Mouse (Mus musculus) neural tube, embryonic 14.5 days (tissue): ENCODE data around the gene C1galt1. TPM values are rescaled to one million over a fixed set of nuclear protein-coding genes. Genes with fewer than 3 reads are reported as not detected.

Experiments
- ATAC-seq: fragments of 200-750 bp; cut with Nextera tagmentation; 2 replicates; pipeline ENCODE4 v1.8.0; 2017; ENCODE audit warnings: low read depth, mild to moderate bottlenecking, moderate TSS enrichment, moderate library complexity
- H3K27ac ChIP-seq: fragments of 300-500 bp; sonication (generic); 2 replicates; pipeline ENCODE4 v1.5.1; 2014; ENCODE audit warnings: low read depth, mild to moderate bottlenecking, control low read depth, low read length, moderate library complexity, mixed read lengths
- H3K27me3 ChIP-seq: fragments of 300-500 bp; sonication (generic); 2 replicates; pipeline ENCODE4 v1.6.1; 2014; ENCODE audit warnings: low read length; ENCODE audit not compliant: control insufficient read depth, insufficient read depth
- H3K36me3 ChIP-seq: fragments of 300-500 bp; sonication (generic); 2 replicates; pipeline ENCODE4 v1.6.1; 2014; ENCODE audit warnings: low read length, mixed read lengths; ENCODE audit not compliant: control insufficient read depth, insufficient read depth
- H3K4me1 ChIP-seq: fragments of 300-500 bp; sonication (generic); 2 replicates; pipeline ENCODE4 v1.6.1; 2014; ENCODE audit warnings: low read length; ENCODE audit not compliant: control insufficient read depth, insufficient read depth
- H3K4me2 ChIP-seq: fragments of 300-500 bp; sonication (generic); 2 replicates; pipeline ENCODE4 v1.6.1; 2014; ENCODE audit warnings: mild to moderate bottlenecking, low read depth, low read length, control low read depth
- H3K4me3 ChIP-seq: fragments of 300-500 bp; sonication (generic); 2 replicates; pipeline ENCODE4 v1.5.1; 2014; ENCODE audit warnings: low read depth, low read length, control low read depth, mixed read lengths
- H3K9ac ChIP-seq: fragments of 300-500 bp; sonication (generic); replicated peaks from 2 replicates; pipeline ENCODE4 v1.6.1; 2014; ENCODE audit warnings: low read depth, mild to moderate bottlenecking, control low read depth, low read length, mixed read lengths
- H3K9me3 ChIP-seq: fragments of 300-500 bp; sonication (generic); 2 replicates; pipeline ENCODE4 v1.6.1; 2016; ENCODE audit warnings: low read length; ENCODE audit not compliant: control insufficient read depth
- WGBS: fragments of 180-500 bp; shearing (Covaris S2); extraction: QIAGEN DNeasy Blood & Tissue Kit; methylation state at CpG from one replicate; pipeline ENCODE4 v1.1.7; 2014; 5-methylcytosine and 5-hydroxymethylcytosine counted together
- polyA plus RNA-seq: library from polyadenylated mRNA; unstranded; fragments of >200 nt; fragmentation: Nextera tagmentation; extraction: Ambion mirVana; gene quantifications from 2 replicates; pipeline ENCODE4 v1.2.1, GENCODE M21; 2014

C1galt1 gene
- polyA plus RNA-seq, 1 experiment from 2014 or later = 3.7 TPM

DNA sequence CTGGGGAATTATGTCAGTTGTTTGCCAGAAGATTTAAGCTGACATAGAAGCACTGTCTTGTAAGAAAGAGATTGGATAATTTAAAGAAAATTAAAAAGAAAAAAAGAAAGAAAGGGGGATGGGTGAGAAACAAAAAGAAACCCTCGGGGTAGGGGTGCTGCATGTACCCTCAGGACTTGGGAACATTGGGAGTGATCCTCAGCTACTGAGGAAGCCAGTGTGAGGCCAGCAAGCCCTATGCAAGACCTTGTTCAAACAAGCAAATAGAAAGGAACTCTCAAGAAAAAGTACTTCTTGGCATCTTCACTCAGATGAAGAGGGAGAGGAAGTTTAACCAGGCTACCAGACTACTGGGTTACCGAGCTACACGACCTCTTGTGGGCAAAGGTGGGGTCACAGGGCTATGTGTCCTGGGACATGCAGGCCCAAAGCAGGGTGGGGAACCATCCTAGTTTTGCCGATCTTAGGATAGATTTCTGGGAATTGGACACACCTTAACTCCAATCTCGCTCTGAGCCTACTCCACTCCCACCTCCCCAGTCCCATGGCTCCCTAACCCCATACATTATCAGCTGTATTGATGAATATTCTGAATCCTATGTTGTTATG is 12.1 kb downstream of the C1galt1 start:
- Histone ChIP-seq H3K4me1 (no peaks in the 10 kb centered on the region), H3K27me3 (no peaks in the 10 kb centered on the region), H3K9me3 (no peaks in the 10 kb centered on the region), H3K27ac (no peak overlapping the region), H3K9ac (no peak overlapping the region), H3K4me2 (no peak overlapping the region), H3K36me3 (no peaks in the 10 kb centered on the region), H3K4me3 (no peak overlapping the region)
- WGBS = 83% methylated on average over 5 of the region's 5 CpGs
- ATAC-seq = no peak

- no peak overlapping the region for H3K4me3 ChIP-seq
- no peaks in the 10 kb centered on the region for H3K4me1 ChIP-seq
- H3K36me3 ChIP-seq = no peaks in the 10 kb centered on the region
- H3K4me2 ChIP-seq = no peak overlapping the region
- H3K9me3 ChIP-seq = no peaks in the 10 kb centered on the region
- H3K27me3 ChIP-seq = no peaks in the 10 kb centered on the region
- WGBS = 88% methylated on average over 8 of the region's 8 CpGs
- H3K27ac ChIP-seq = no peak overlapping the region
- ATAC-seq = no peak
- no peak overlapping the region for H3K9ac ChIP-seq
Measured at GRCm38 (mm10) chr6:7857356-7858247, 13.0 kb downstream of the C1galt1 start.

GRCm38 (mm10) chr6:7858586-7858985 is 13.9 kb downstream of the C1galt1 start:
- H3K4me2 ChIP-seq = no peak overlapping the region
- no peaks in the 10 kb centered on the region for H3K9me3 ChIP-seq
- 87% methylated on average over 5 of the region's 5 CpGs for WGBS
- no peak overlapping the region for H3K4me3 ChIP-seq
- ATAC-seq = no peak
- H3K4me1 ChIP-seq = no peaks in the 10 kb centered on the region
- no peaks in the 10 kb centered on the region for H3K27me3 ChIP-seq
- no peaks in the 10 kb centered on the region for H3K36me3 ChIP-seq
- H3K9ac ChIP-seq = no peak overlapping the region
- no peak overlapping the region for H3K27ac ChIP-seq

- no peak overlapping the region for H3K4me2 ChIP-seq
- no peaks in the 10 kb centered on the region for H3K36me3 ChIP-seq
- H3K4me1 ChIP-seq = no peaks in the 10 kb centered on the region
- WGBS = 89% methylated on average over 3 of the region's 3 CpGs
- no peak for ATAC-seq
- no peak overlapping the region for H3K4me3 ChIP-seq
- H3K9ac ChIP-seq = no peak overlapping the region
- no peak overlapping the region for H3K27ac ChIP-seq
- no peaks in the 10 kb centered on the region for H3K9me3 ChIP-seq
- H3K27me3 ChIP-seq = no peaks in the 10 kb centered on the region
Measured at GRCm38 (mm10) chr6:7859161-7859560, 14.5 kb downstream of the C1galt1 start.

GRCm38 (mm10) chr6:7861033-7861432 is 16.4 kb downstream of the C1galt1 start:
- no peak overlapping the region for H3K4me2 ChIP-seq
- H3K27me3 ChIP-seq = no peaks in the 10 kb centered on the region
- H3K27ac ChIP-seq = no peak overlapping the region
- no peak overlapping the region for H3K9ac ChIP-seq
- H3K4me3 ChIP-seq = no peak overlapping the region
- H3K36me3 ChIP-seq = no peaks in the 10 kb centered on the region
- ATAC-seq = no peak; the same call in 1 of the 2 replicates
- no peaks in the 10 kb centered on the region for H3K9me3 ChIP-seq
- H3K4me1 ChIP-seq = no peaks in the 10 kb centered on the region
- 62% methylated on average over 3 of the region's 3 CpGs for WGBS

DNA sequence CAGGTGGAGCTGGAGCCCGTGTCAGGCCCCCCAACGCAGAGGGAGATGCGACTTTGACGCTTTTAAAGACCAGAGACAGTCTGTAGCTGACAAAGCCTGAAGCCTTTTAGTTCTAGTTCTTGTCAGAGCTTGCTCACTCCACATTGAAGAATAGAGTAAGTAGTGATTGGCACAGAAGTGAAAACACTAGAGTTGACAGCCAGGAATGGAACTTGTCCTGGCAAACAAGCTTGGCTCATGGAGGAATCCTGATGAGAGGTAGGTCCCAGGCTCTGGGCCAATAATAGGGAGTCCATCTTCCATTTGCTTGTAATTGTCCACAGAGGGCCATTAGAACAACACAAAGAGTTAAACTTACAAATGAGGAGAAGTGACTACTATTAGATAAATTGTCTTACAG is 18.7 kb downstream of the C1galt1 start:
- H3K9me3 ChIP-seq = no peaks in the 10 kb centered on the region
- H3K27me3 ChIP-seq = no peaks in the 10 kb centered on the region
- H3K4me3 ChIP-seq = no peak overlapping the region
- no peak overlapping the region for H3K9ac ChIP-seq
- no peaks in the 10 kb centered on the region for H3K4me1 ChIP-seq
- H3K36me3 ChIP-seq = 0 out of 2 replicates have a peak, but pooled peaks cover 3% of the 10 kb centered on the region
- no peak for ATAC-seq
- H3K4me2 ChIP-seq = no peak overlapping the region
- no peak overlapping the region for H3K27ac ChIP-seq
- 93% methylated on average over 4 of the region's 4 CpGs for WGBS

DNA sequence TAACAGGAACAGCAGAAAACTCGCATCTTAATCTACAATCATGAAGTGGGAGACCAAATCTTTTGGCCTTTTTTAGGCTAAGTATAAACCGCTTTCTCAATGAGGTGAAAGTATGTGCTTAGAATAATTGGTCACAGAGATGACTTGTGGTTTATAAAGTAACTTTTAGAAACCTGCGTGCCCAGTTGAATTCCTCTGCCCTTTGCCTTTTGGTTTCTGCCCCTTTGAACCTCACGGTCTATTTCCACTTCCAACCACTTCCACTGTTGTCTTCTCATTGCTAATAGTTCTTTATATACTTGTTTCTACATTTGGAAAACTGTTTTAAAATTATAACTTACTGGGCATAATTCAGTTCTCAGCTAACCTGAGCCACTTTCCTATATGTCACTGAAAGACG is 32.2 kb downstream of the C1galt1 start:
- Histone ChIP-seq H3K4me2 (no peak overlapping the region), H3K27me3 (no peaks in the 10 kb centered on the region), H3K4me1 (no peaks in the 10 kb centered on the region), H3K9ac (no peak overlapping the region), H3K36me3 (no peaks in the 10 kb centered on the region), H3K9me3 (no peaks in the 10 kb centered on the region), H3K4me3 (no peak overlapping the region), H3K27ac (no peak overlapping the region)
- no peak for ATAC-seq
- WGBS = 96% methylated on average over 5 of the region's 5 CpGs

DNA sequence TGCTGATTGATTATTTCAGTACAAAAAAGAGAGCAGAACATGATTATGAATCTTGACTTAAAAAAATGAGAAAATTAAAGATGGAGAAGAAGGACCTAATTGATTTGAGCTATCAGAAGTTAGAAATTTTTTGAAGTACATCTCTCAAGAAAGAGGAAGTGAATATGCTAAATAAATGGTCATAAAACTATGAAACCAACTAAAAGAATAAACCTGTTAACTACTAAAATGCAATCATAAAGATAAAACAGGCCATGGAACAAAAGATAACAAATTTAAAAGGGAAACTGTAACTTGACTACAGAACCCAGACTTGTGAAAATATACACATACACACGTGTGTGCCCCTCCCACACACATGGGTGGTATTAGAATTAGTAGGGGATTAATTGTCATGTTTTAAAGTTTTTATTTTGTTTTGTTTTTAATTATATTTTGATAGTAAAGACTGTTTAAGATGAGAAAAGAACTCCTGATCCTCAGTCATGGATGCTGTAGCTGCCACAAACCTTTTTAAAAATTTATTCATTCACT is 37.0 kb downstream of the C1galt1 start:
- Histone ChIP-seq H3K27ac (no peak overlapping the region), H3K27me3 (no peaks in the 10 kb centered on the region), H3K9ac (no peak overlapping the region), H3K4me1 (no peaks in the 10 kb centered on the region), H3K4me2 (no peak overlapping the region), H3K4me3 (no peak overlapping the region), H3K9me3 (no peaks in the 10 kb centered on the region), H3K36me3 (no peaks in the 10 kb centered on the region)
- no peak for ATAC-seq
- 80% methylated on average over 1 of the region's 1 CpGs for WGBS

DNA sequence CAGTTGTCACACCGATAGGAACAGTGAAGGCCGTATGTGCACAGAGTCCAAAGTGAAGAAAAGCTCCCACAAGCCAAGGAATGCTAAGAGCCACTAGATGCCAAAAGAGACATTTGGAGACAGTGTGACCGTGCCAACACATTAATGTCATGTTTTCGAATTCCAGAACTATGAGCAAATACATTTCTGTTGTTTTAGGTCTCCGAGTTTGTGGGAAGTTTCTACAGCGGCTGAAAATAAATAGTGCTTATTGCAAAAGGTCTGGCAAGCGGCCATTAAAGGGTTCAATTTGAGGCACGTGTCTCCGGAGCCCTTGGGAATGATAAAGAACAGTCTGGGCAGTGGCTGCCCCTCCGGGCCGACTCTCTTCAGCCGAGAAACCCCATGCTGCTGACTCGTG is 37.9 kb downstream of the C1galt1 start:
- Histone ChIP-seq H3K4me1 (no peaks in the 10 kb centered on the region), H3K36me3 (no peaks in the 10 kb centered on the region), H3K9ac (no peak overlapping the region), H3K27ac (no peak overlapping the region), H3K27me3 (no peaks in the 10 kb centered on the region), H3K4me2 (no peak overlapping the region), H3K9me3 (no peaks in the 10 kb centered on the region), H3K4me3 (no peak overlapping the region)
- no peak for ATAC-seq
- WGBS = 84% methylated on average over 13 of the region's 13 CpGs
